Mouse (Mus musculus) limb, embryonic 10.5 days (tissue): Measurements from ENCODE around the gene Bcl9. TPM values are rescaled to one million over a fixed set of nuclear protein-coding genes. Genes with fewer than 3 reads are reported as not detected.
A peak's percentile ranks its signal among the peaks of the same experiment; 100 is the strongest.

Source experiments
- DNase-seq: peaks from one replicate; pipeline ENCODE4 v3.0.0-alpha.2; 2017; ENCODE audit warnings: low spot score
- H3K27ac ChIP-seq: fragments of 300-500 bp; sonication (generic); 2 replicates; pipeline ENCODE4 v1.5.1; 2016; ENCODE audit warnings: mild to moderate bottlenecking
- H3K27me3 ChIP-seq: fragments of 300-500 bp; sonication (generic); 2 replicates; pipeline ENCODE4 v1.6.1; 2016; ENCODE audit warnings: low read depth, mild to moderate bottlenecking; ENCODE audit not compliant: poor library complexity, severe bottlenecking
- H3K36me3 ChIP-seq: fragments of 300-500 bp; sonication (generic); 2 replicates; pipeline ENCODE4 v1.6.1; 2016; ENCODE audit warnings: mild to moderate bottlenecking, moderate library complexity
- H3K4me1 ChIP-seq: fragments of 300-500 bp; sonication (generic); 2 replicates; pipeline ENCODE4 v1.6.1; 2016
- H3K4me3 ChIP-seq: fragments of 300-500 bp; sonication (generic); 2 replicates; pipeline ENCODE4 v1.5.1; 2016; ENCODE audit warnings: mild to moderate bottlenecking, moderate library complexity
- H3K9me3 ChIP-seq: fragments of 300-500 bp; sonication (generic); replicated peaks from 2 replicates; pipeline ENCODE4 v1.6.1; 2016; ENCODE audit warnings: mild to moderate bottlenecking
- WGBS: fragments of 180-500 bp; shearing (Covaris S2); methylation state at CpG from one replicate; pipeline ENCODE4 v1.1.7; 2016; 5-methylcytosine and 5-hydroxymethylcytosine counted together
- polyA plus RNA-seq: library from polyadenylated mRNA; unstranded; fragments of >200 nt; fragmentation: Nextera tagmentation; extraction: Ambion mirVana; gene quantifications from 2 replicates; pipeline ENCODE4 v1.2.1, GENCODE M21; 2016

Gene Bcl9
- polyA plus RNA-seq, 1 experiment from 2014 or later: 74.2 TPM

GRCm38 (mm10) chr3:97239793-97240192 lies 57.9 kb downstream of the Bcl9 start:
- WGBS: 93% methylated on average over 6 of the region's 6 CpGs
- Histone ChIP-seq H3K4me1 (peaks cover 18% of the 10 kb centered on the region), H3K4me3 (no peak overlapping the region), H3K36me3 (0 out of 2 replicates have a peak, but pooled peaks cover 2% of the 10 kb centered on the region), H3K9me3 (no peaks in the 10 kb centered on the region), H3K27ac (no peak overlapping the region), H3K27me3 (no peaks in the 10 kb centered on the region)
- DNase-seq: no peak

DNA sequence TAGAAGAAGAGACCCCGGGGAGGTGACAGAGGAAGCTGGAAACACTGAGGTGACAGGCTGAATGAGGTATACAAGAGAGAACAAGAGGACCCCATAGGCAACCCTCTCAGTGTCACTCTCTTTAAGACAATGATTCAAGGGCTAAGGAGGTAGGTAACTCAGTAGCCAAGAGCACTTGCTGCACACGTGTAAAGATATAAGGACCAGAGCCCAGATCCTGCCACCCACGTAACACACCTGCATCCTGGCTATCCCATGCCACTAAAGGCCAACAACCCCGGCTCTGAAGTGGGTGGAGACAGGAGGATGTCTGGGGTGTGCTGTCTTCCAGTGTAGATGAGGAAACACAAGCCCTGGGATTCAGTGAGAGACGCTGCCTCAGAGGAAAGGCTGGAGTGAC lies 58.4 kb downstream of the Bcl9 start:
- H3K27me3 ChIP-seq: no peaks in the 10 kb centered on the region
- H3K36me3 ChIP-seq: 0 out of 2 replicates have a peak, but pooled peaks cover 2% of the 10 kb centered on the region
- H3K27ac ChIP-seq: no peak overlapping the region
- H3K9me3 ChIP-seq: no peaks in the 10 kb centered on the region
- 91% methylated on average over 5 of the region's 5 CpGs for WGBS
- H3K4me3 ChIP-seq: no peak overlapping the region
- peaks cover 18% of the 10 kb centered on the region for H3K4me1 ChIP-seq
- DNase-seq: no peak

GRCm38 (mm10) chr3:97238521-97238920 lies 59.2 kb downstream of the Bcl9 start:
- H3K4me3 ChIP-seq: no peak overlapping the region
- WGBS: 87% methylated on average over 2 of the region's 2 CpGs
- no peak for DNase-seq

GRCm38 (mm10) chr3:97237403-97237802 lies 60.3 kb downstream of the Bcl9 start:
- peaks cover 7% of the 10 kb centered on the region; the same call in 1 of the 2 replicates for H3K4me1 ChIP-seq

More at GRCm38 (mm10) chr3:97238521-97238920, 59.2 kb downstream of the Bcl9 start:
- peaks cover 17% of the 10 kb centered on the region for H3K4me1 ChIP-seq
- 0 out of 2 replicates have a peak, but pooled peaks cover 2% of the 10 kb centered on the region for H3K36me3 ChIP-seq
- no peak overlapping the region for H3K27ac ChIP-seq
- no peaks in the 10 kb centered on the region for H3K27me3 ChIP-seq
- H3K9me3 ChIP-seq: no peaks in the 10 kb centered on the region

GRCm38 (mm10) chr3:97234797-97235196 lies 62.9 kb downstream of the Bcl9 start:
- no peak for DNase-seq
- Histone ChIP-seq H3K4me1 (peaks cover 7% of the 10 kb centered on the region; the same call in 1 of the 2 replicates), H3K4me3 (no peak overlapping the region), H3K9me3 (no peaks in the 10 kb centered on the region), H3K36me3 (peaks cover 7% of the 10 kb centered on the region), H3K27me3 (no peaks in the 10 kb centered on the region), H3K27ac (no peak overlapping the region)
- WGBS: 87% methylated on average over 14 of the region's 14 CpGs

More at GRCm38 (mm10) chr3:97237403-97237802, 60.3 kb downstream of the Bcl9 start:
- DNase-seq: no peak
- WGBS: 87% methylated on average over 2 of the region's 2 CpGs
- Histone ChIP-seq H3K27me3 (no peaks in the 10 kb centered on the region), H3K9me3 (no peaks in the 10 kb centered on the region), H3K36me3 (0 out of 2 replicates have a peak, but pooled peaks cover 2% of the 10 kb centered on the region), H3K4me3 (no peak overlapping the region), H3K27ac (no peak overlapping the region)

DNA sequence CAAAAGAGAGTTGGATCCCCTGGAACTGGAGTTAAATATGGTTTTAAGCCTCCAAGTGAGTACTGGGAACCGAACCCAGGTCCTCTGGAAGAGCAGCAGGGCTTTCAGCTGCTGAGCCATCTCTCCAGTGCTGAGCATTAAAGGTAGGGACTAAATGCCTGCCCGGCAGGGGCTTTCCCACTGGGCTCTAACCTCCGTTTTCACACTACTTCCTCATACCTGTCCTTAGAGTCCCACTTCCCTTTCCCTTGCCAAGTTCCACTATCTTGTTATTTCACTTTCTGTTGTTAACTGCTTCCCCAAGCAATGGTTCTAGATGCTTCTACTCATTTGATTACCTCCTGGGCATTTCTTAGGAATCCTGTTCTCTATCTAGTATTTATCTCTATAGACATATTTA lies 65.4 kb downstream of the Bcl9 start:
- Histone ChIP-seq H3K4me1 (peaks cover 19% of the 10 kb centered on the region), H3K9me3 (no peaks in the 10 kb centered on the region), H3K27me3 (no peaks in the 10 kb centered on the region), H3K27ac (no peak overlapping the region), H3K4me3 (no peak overlapping the region), H3K36me3 (peaks cover 5% of the 10 kb centered on the region)
- DNase-seq: no peak
- WGBS: 91% methylated on average over 3 of the region's 3 CpGs

- no peak for DNase-seq
- peaks cover 5% of the 10 kb centered on the region for H3K36me3 ChIP-seq
- 93% methylated on average over 9 of the region's 9 CpGs for WGBS
- no peaks in the 10 kb centered on the region for H3K9me3 ChIP-seq
- no peak overlapping the region for H3K4me3 ChIP-seq
- no peaks in the 10 kb centered on the region for H3K27me3 ChIP-seq
- H3K4me1 ChIP-seq: peaks cover 19% of the 10 kb centered on the region
- no peak overlapping the region for H3K27ac ChIP-seq
These were observed 65.9 kb downstream of the Bcl9 start for GRCm38 (mm10) chr3:97231857-97232256.

DNA sequence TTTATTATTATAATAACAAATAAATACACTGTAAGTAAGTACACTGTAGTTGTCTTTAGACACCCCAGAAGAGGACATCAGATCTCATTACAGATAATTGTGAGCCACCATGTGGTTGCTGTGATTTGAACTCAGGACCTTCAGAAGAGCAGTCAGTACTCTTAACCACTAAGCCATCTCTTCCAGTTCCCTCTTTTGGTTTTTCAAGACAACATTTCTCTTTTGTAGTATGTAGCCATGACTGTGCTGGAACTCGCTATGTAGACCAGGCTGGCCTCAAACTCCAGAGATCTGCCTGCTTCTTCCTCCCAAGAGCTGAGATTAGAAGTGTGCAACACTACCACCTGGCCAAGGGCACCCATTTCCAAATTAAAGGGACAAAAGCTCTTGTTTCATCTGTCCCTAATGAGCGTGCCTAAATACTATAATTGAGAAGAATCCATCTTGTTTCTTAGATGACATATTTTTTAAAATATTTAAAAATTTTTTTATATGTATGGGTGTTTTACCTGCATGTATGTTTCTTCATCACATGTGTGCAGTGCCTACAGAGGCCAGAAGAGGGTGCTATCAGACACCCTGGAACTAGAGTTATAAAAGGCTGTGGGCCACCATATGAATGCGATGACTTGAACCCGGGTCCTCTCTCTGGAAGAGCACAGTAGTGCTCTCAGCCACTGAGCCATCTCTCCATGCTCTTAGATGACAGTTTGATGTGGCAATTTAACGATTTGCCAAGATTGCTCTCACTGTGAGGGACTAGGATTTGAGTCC lies 66.9 kb downstream of the Bcl9 start:
- peaks cover 21% of the 10 kb centered on the region for H3K4me1 ChIP-seq

DNA sequence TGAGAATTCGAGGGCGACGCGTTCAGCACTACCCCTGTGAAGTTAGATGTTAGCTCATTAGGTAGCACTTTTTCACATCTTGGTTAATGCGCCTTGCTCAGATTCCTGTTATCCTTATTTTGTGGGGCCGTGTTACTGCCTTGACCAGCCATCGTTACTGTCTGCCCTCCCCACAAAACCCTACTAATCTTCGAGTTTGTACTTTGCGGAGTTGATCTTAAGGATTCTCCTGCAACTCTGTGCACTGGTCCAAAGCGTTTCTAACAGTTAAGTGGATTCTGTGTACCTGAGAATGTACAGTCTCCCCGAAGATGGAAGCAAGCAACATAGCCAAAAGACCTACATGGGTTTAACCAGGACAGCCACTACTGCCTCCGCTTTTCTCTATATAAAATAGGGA lies 69.3 kb downstream of the Bcl9 start:
- Histone ChIP-seq H3K27ac (peak overlapping the region; percentile 99), H3K4me3 (peak overlapping the region; percentile 88), H3K9me3 (no peaks in the 10 kb centered on the region), H3K4me1 (peaks cover 30% of the 10 kb centered on the region), H3K36me3 (peaks cover 10% of the 10 kb centered on the region), H3K27me3 (no peaks in the 10 kb centered on the region)
- no peak for DNase-seq
- WGBS: 15% methylated on average over 12 of the region's 12 CpGs

More for the DNA sequence above, 66.9 kb downstream of the Bcl9 start:
- H3K4me3 ChIP-seq: no peak overlapping the region
- H3K27me3 ChIP-seq: no peaks in the 10 kb centered on the region
- peaks cover 5% of the 10 kb centered on the region for H3K36me3 ChIP-seq
- no peaks in the 10 kb centered on the region for H3K9me3 ChIP-seq
- 95% methylated on average over 5 of the region's 5 CpGs for WGBS
- no peak for DNase-seq
- no peak overlapping the region for H3K27ac ChIP-seq

DNA sequence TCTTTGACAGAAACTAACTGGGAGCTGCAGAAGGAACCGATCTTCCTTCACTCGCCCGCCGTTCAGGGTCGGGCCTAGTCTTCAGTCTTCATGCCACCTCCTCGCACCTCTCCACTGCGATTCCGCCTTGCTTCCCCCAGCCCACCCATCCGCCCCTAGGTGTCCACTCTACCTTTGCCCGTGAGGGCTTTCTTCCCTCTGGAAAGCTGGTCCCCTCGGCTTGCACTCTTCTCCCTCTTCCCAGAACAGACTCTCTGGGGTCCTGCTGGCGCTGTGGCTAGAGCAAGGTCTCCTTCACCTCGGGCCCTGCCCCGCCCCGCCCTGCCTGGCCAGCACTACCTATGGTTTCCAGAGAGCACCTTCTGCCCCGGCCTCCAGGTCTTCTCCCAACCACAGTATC lies 69.7 kb downstream of the Bcl9 start:
- Histone ChIP-seq H3K36me3 (peaks cover 15% of the 10 kb centered on the region), H3K4me1 (peaks cover 30% of the 10 kb centered on the region), H3K27ac (peak overlapping the region; percentile 99), H3K27me3 (no peaks in the 10 kb centered on the region), H3K4me3 (peak overlapping the region; percentile 88), H3K9me3 (no peaks in the 10 kb centered on the region)
- DNase-seq: peak; percentile 76
- WGBS: under 1% methylated on average over 16 of the region's 16 CpGs

- 1% methylated on average over 59 of the region's 79 CpGs for WGBS
- peaks cover 20% of the 10 kb centered on the region for H3K36me3 ChIP-seq
- no peaks in the 10 kb centered on the region for H3K27me3 ChIP-seq
- H3K9me3 ChIP-seq: no peaks in the 10 kb centered on the region
- peaks cover 30% of the 10 kb centered on the region for H3K4me1 ChIP-seq
- H3K4me3 ChIP-seq: peak overlapping the region; percentile 88
- DNase-seq: peak; percentile 100
- H3K27ac ChIP-seq: peak overlapping the region; percentile 99
These were observed 70.3 kb downstream of the Bcl9 start for GRCm38 (mm10) chr3:97227259-97228005.

DNA sequence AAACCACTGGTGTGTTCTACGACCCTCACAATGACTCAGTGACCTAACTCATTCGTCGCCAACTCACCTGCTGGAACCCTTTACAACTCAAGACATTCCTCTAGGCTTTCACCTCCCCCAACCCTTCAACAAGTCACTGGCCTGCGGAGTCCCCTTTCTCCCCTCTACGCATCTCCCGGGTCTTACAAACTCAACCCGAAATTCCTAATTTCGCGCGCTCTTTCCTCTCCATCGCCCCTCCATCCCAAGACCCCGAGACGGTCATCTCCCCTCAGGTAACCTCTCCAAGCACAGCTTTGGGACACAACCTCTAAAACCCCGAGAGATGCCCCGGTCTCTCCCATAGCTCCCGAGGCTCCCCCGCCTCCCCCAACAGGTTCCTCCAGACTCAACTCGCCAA lies 71.0 kb downstream of the Bcl9 start:
- WGBS: under 1% methylated on average over 18 of the region's 18 CpGs
- no peaks in the 10 kb centered on the region for H3K9me3 ChIP-seq
- H3K36me3 ChIP-seq: peaks cover 27% of the 10 kb centered on the region
- no peaks in the 10 kb centered on the region for H3K27me3 ChIP-seq
- H3K27ac ChIP-seq: peak overlapping the region; percentile 99
- H3K4me3 ChIP-seq: peak overlapping the region; percentile 88
- peaks cover 30% of the 10 kb centered on the region for H3K4me1 ChIP-seq
- no peak for DNase-seq

- no peak overlapping the region for H3K27ac ChIP-seq
- peaks cover 30% of the 10 kb centered on the region for H3K4me1 ChIP-seq
- no peak overlapping the region for H3K4me3 ChIP-seq
- no peaks in the 10 kb centered on the region for H3K9me3 ChIP-seq
- H3K36me3 ChIP-seq: peaks cover 37% of the 10 kb centered on the region
- no peak for DNase-seq
- 85% methylated on average over 5 of the region's 5 CpGs for WGBS
- no peaks in the 10 kb centered on the region for H3K27me3 ChIP-seq
These were observed 72.5 kb downstream of the Bcl9 start for GRCm38 (mm10) chr3:97225231-97225630.
